Mouse (Mus musculus) hindbrain, embryonic 14.5 days (tissue): ENCODE measurements around the gene Atg7. TPM values are rescaled to one million over a fixed set of nuclear protein-coding genes. Genes with fewer than 3 reads are reported as not detected.

Experiments used
- ATAC-seq: fragments of 200-750 bp; cut with Nextera tagmentation; 2 replicates; pipeline ENCODE4 v1.8.0; 2017; ENCODE audit warnings: moderate number of reproducible peaks, mild to moderate bottlenecking, moderate TSS enrichment, moderate library complexity; ENCODE audit not compliant: low FRiP score
- DNase-seq: peaks from one replicate; pipeline ENCODE4 v3.0.0-alpha.2; 2015; ENCODE audit warnings: low spot score
- H3K27ac ChIP-seq: fragments of 300-500 bp; sonication (generic); 2 replicates; pipeline ENCODE4 v1.5.1; 2014; ENCODE audit warnings: mild to moderate bottlenecking, moderate library complexity
- H3K27me3 ChIP-seq: fragments of 300-500 bp; sonication (generic); 2 replicates; pipeline ENCODE4 v1.6.1; 2014; ENCODE audit warnings: mild to moderate bottlenecking, low read length, mixed read lengths; ENCODE audit not compliant: control insufficient read depth, insufficient read depth
- H3K36me3 ChIP-seq: fragments of 300-500 bp; sonication (generic); replicated peaks from 2 replicates; pipeline ENCODE4 v1.6.1; 2014; ENCODE audit not compliant: control insufficient read depth, insufficient read depth
- H3K4me1 ChIP-seq: fragments of 300-500 bp; sonication (generic); replicated peaks from 2 replicates; pipeline ENCODE4 v1.6.1; 2014; ENCODE audit warnings: antibody characterized with exemption, low read length, mixed read lengths; ENCODE audit not compliant: control insufficient read depth, insufficient read depth
- H3K4me2 ChIP-seq: fragments of 300-500 bp; sonication (generic); replicated peaks from 2 replicates; pipeline ENCODE4 v1.6.1; 2014; ENCODE audit warnings: mild to moderate bottlenecking, moderate library complexity
- H3K4me3 ChIP-seq: fragments of 300-500 bp; sonication (generic); replicated peaks from 2 replicates; pipeline ENCODE4 v1.5.1; 2014; ENCODE audit warnings: mild to moderate bottlenecking, low read length
- H3K9ac ChIP-seq: fragments of 300-500 bp; sonication (generic); 2 replicates; pipeline ENCODE4 v1.6.1; 2014
- H3K9me3 ChIP-seq: fragments of 300-500 bp; sonication (generic); 2 replicates; pipeline ENCODE4 v1.6.1; 2016; ENCODE audit warnings: low read length; ENCODE audit not compliant: control insufficient read depth
- WGBS: fragments of 180-500 bp; shearing (Covaris S2); extraction: QIAGEN DNeasy Blood & Tissue Kit; methylation state at CpG from one replicate; pipeline ENCODE4 v1.1.7; 2014; 5-methylcytosine and 5-hydroxymethylcytosine counted together
- polyA plus RNA-seq: library from polyadenylated mRNA; unstranded; fragments of >200 nt; fragmentation: Nextera tagmentation; extraction: Ambion mirVana; gene quantifications from 2 replicates; pipeline ENCODE4 v1.2.1, GENCODE M21; 2014

Atg7 gene
- polyA plus RNA-seq, 1 experiment from 2014 or later, result 18.9 TPM

DNA sequence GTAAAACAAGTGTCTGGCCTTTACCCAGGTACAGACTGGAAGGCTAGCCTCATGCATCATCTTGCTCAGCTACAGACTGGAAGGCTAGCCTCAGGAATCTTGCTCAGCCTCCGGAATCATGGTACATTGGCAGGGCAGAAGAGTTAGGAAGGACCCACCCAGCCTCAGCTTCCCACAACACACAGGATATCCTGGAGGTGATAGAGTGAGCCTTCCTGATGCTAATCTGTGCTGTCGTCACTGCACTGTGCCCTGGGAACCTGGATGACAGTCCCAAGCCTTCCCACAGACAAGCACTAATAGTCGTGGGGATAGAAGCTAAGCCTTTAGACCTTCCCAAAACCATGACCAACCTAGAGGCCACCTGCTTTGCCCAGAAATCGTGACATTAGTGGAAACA lies 223.7 kb downstream of the Atg7 start:
- 85% methylated on average over 4 of the region's 4 CpGs for WGBS
- H3K9me3 ChIP-seq, result no peaks in the 10 kb centered on the region
- no peak for DNase-seq

DNA sequence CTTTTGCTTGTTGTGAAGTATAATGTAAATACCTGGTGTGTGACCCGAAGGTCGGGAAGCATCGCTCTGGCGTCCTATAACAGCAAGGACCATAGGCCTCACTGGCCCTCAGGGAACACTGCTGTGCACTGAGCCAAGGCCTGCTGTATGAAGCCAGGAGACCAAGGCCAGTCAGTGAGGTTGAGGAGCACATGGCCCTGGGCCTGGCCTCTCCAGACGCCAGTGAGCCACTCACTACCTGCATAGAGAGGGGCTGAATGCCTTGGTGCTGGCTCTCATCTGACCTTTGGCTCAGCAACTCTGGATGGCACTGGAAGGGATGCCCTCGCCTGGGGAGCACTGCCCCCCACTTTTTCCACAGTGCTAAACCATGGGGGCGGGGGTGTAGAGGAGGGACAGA lies 225.8 kb downstream of the Atg7 start:
- WGBS, result 89% methylated on average over 7 of the region's 7 CpGs
- Histone ChIP-seq H3K9me3 (no peaks in the 10 kb centered on the region), H3K4me3 (no peak overlapping the region), H3K4me2 (no peak overlapping the region), H3K36me3 (peaks cover 1% of the 10 kb centered on the region; the same call in 1 of the 2 replicates), H3K9ac (no peak overlapping the region), H3K27ac (no peak overlapping the region), H3K4me1 (peaks cover 29% of the 10 kb centered on the region), H3K27me3 (no peaks in the 10 kb centered on the region)
- DNase-seq (no peak), ATAC-seq (no peak)

More for the DNA sequence above, 223.7 kb downstream of the Atg7 start:
- Histone ChIP-seq H3K4me2 (no peak overlapping the region), H3K27me3 (no peaks in the 10 kb centered on the region), H3K36me3 (peaks cover 19% of the 10 kb centered on the region), H3K27ac (no peak overlapping the region), H3K4me1 (peaks cover 24% of the 10 kb centered on the region), H3K9ac (no peak overlapping the region), H3K4me3 (no peak overlapping the region)
- no peak for ATAC-seq

DNA sequence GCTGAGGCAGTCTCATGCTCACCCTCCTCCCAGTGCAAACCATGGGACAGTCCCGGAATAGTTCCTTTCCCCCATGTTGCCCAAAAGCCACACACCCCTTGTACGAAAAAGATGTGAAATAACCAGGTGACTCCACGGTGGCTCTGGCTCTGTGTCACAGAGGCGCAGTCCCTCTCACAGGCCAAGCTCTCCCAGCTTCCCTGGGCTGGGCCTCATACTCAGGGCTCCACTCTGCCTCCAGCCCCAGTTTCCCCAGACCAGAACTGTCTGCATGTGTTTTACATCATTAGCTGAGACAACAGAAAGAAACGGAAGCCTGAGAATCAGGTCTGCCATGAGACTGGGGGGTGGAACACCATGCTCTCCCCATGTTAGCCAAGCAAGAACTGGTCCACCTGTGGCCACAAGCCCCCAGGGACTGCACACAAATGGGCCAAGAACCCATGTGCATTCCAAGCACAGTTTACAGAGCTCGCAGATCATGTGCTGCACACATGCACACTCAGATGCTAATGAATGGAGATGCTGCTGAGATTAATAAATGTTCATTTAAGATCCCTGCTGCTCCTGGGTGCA lies 226.7 kb downstream of the Atg7 start:
- 0 out of 2 replicates have a peak overlapping the region, but pooled peaks have one; percentile 4 for H3K9ac ChIP-seq
- H3K9me3 ChIP-seq, result no peaks in the 10 kb centered on the region
- ATAC-seq, result 0 out of 2 replicates have a peak, but pooled peaks have one; percentile 16
- no peak overlapping the region for H3K4me2 ChIP-seq
- 71% methylated on average over 6 of the region's 6 CpGs for WGBS
- H3K27me3 ChIP-seq, result no peaks in the 10 kb centered on the region
- H3K36me3 ChIP-seq, result no peaks in the 10 kb centered on the region
- H3K4me3 ChIP-seq, result no peak overlapping the region
- peak; percentile 48 for DNase-seq
- H3K4me1 ChIP-seq, result peaks cover 39% of the 10 kb centered on the region
- peak overlapping the region; percentile 48 for H3K27ac ChIP-seq

DNA sequence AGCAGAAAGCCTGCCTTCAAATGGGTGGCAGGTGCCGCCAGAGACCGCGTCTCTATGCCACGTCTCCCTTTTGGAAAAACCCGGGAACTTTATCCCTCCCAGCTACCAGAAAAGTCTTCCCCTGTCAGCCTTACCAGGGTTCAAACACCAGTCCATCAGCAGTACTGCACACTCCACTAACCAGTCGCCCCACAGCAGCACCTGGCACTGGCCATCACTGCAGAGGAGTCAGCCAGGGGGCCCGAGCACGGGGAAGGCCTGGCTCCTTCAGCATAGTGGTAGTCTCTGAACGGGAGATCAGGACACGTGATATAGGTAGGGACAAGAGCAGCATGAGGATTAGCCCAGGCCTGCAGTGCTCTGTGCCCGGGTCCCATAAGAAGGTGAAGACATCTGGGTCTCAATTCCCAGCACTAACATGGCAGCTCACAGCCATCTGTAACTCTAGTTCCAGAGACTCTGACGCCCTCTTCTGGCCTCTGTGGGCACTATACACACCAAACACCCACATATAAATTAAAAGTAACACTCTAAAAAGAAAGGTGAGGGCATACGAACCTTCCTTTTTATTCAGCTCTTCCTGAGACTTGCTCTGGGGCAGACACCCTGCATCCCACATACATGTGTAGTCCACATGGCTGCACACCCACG lies 228.2 kb downstream of the Atg7 start:
- H3K4me3 ChIP-seq, result no peak overlapping the region
- H3K4me1 ChIP-seq, result peaks cover 51% of the 10 kb centered on the region
- H3K36me3 ChIP-seq, result no peaks in the 10 kb centered on the region
- no peaks in the 10 kb centered on the region for H3K9me3 ChIP-seq
- no peak for ATAC-seq
- no peak overlapping the region for H3K27ac ChIP-seq
- H3K27me3 ChIP-seq, result no peaks in the 10 kb centered on the region
- no peak for DNase-seq
- WGBS, result 88% methylated on average over 14 of the region's 14 CpGs
- no peak overlapping the region for H3K9ac ChIP-seq
- H3K4me2 ChIP-seq, result no peak overlapping the region

DNA sequence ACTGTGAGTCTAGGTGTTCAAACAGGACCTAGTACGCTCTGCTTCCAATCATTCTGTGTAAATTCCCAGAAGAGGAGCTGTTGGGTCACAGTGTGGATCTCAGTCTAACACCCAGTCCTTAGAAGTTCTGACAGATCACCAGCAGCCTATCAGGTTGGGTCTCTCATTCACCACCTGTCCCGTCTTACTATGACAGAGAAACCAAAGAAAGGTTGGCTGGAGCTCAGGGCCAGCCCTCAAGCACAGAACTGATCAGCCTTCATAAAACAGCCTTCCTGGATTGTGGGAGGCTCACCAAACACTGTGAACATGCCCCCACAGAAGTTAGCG lies 230.9 kb downstream of the Atg7 start:
- peak overlapping the region; percentile 57 for H3K9ac ChIP-seq
- DNase-seq (no peak), ATAC-seq (no peak)
- 66% methylated on average over 3 of the region's 3 CpGs for WGBS
- H3K4me3 ChIP-seq, result no peak overlapping the region
- no peaks in the 10 kb centered on the region for H3K27me3 ChIP-seq
- peak overlapping the region; percentile 54 for H3K4me2 ChIP-seq
- H3K9me3 ChIP-seq, result no peaks in the 10 kb centered on the region
- no peaks in the 10 kb centered on the region for H3K36me3 ChIP-seq
- H3K27ac ChIP-seq, result peak overlapping the region; percentile 92
- H3K4me1 ChIP-seq, result peaks cover 68% of the 10 kb centered on the region

DNA sequence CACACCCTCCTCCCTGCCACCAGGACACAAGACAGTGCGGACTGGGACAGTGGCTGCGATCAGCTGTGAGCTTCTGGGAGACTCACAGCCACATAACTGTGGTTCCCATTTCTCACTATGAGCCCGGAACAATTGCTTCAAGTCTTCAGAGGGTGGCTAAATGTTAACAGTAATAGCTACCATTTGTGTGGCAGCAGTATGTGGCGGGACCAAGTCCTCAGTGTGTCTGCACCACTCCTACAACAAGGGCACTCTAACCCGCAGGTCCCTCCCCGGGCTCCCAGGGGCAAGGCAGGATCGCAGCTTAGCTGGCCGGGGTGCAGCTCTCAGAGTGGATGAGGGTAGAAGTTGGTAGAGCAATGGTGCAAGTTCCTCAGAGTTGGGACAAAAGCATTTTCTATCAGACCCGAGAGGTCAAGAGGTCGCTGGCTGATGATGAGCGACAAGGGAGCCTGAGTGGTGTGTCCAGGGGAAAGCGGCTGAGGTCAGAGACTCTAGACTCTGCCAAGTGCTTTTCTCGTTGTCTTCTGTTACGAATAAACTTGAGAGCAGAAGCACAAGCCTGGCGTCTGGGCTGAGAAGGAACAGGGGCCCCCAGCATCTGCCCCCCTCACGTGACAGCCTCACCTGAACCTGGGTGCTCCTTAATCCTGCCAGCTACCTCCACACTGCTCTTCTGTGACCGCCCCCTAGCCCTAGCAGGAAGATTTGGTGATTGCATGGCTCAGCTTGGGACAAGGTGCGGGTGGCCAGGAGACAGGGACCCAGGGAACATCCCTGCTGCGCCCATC lies 231.4 kb downstream of the Atg7 start:
- peak overlapping the region; percentile 26 for H3K4me3 ChIP-seq
- peak overlapping the region; percentile 54 for H3K4me2 ChIP-seq
- H3K27me3 ChIP-seq, result no peaks in the 10 kb centered on the region
- H3K9me3 ChIP-seq, result no peaks in the 10 kb centered on the region
- peak overlapping the region; percentile 57 for H3K9ac ChIP-seq
- peak; percentile 46 for DNase-seq
- ATAC-seq, result peak; percentile 42; the same call in 1 of the 2 replicates
- no peaks in the 10 kb centered on the region for H3K36me3 ChIP-seq
- peak overlapping the region; percentile 92 for H3K27ac ChIP-seq
- 8% methylated on average over 19 of the region's 19 CpGs for WGBS
- H3K4me1 ChIP-seq, result peaks cover 68% of the 10 kb centered on the region

DNA sequence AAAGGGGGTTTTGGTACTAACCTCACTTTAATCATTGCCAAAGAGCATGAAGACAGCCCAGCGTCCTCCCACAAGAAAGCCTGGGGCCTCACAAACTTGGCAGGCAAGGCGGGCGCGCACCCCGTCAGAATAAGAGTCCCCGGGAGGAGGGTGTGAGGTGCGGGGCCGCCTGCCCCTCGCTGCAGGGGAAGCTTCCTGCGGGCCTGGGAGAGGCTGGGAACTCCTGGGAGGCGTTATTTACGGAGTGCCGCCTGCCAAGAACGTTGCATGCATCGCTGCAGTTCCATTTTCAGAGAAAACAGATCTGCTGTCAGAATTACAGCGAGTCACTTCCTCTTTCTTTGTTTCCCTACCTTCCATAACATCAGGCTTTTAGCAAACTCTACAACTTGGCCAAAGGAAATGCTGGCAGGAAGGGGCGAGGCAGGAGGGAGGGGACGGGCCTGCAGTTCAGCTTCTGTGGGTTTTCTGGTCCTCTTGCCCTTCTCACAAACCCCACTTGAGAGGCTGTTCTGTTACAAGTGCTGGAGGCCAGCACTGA lies 232.2 kb downstream of the Atg7 start:
- H3K4me3 ChIP-seq, result peak overlapping the region; percentile 26
- peak; percentile 79 for ATAC-seq
- peak overlapping the region; percentile 54 for H3K4me2 ChIP-seq
- no peaks in the 10 kb centered on the region for H3K27me3 ChIP-seq
- peak; percentile 85 for DNase-seq
- peaks cover 65% of the 10 kb centered on the region for H3K4me1 ChIP-seq
- peak overlapping the region; percentile 57 for H3K9ac ChIP-seq
- no peaks in the 10 kb centered on the region for H3K36me3 ChIP-seq
- H3K9me3 ChIP-seq, result no peaks in the 10 kb centered on the region
- H3K27ac ChIP-seq, result peak overlapping the region; percentile 92
- under 1% methylated on average over 18 of the region's 18 CpGs for WGBS

DNA sequence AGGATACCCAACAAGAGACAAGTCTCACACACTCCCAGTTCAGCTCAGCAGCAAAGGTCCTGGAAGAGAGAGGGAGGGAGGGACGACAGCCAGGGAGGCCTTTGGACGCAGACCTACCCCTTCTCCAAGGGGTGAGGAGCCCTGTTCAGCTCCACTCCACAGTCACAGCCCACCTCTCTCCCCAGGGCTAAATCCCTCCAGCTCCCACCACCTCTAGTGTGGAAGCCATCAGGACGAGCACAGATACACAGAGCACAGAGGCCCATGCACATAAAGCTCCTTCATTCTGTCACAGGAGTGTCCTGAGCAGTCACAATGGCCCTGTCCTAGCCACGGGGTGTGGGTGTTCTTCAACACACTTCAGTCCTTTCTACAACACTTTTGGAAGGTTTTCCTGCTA lies 233.1 kb downstream of the Atg7 start:
- WGBS, result 20% methylated on average over 4 of the region's 4 CpGs
- H3K27me3 ChIP-seq, result no peaks in the 10 kb centered on the region
- peaks cover 70% of the 10 kb centered on the region for H3K4me1 ChIP-seq
- peak overlapping the region; percentile 57; the same call in 1 of the 2 replicates for H3K9ac ChIP-seq
- no peaks in the 10 kb centered on the region for H3K36me3 ChIP-seq
- no peak for ATAC-seq
- H3K9me3 ChIP-seq, result no peaks in the 10 kb centered on the region
- H3K4me2 ChIP-seq, result no peak overlapping the region
- H3K4me3 ChIP-seq, result no peak overlapping the region
- no peak for DNase-seq
- H3K27ac ChIP-seq, result peak overlapping the region; percentile 92

DNA sequence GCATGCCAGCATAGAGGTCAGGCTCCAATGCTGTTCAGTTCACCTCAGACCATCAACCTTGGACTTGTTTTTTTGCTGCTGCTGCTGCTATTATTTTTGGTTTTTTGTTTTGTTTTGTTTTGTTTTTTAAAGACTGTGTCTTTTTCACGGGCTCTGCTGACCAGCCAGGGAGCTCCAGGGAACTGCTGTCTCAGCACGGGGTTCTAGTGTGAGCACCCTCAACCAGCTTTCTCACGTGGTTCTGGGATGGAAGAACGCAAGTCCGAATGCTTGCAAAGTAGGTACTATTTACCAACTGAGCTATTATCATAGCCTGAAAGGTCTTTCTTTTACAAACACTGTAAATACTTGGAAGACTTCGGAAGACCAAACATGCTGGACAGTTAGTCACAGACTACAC lies 233.6 kb downstream of the Atg7 start:
- DNase-seq (no peak), ATAC-seq (no peak)
- H3K36me3 ChIP-seq, result no peaks in the 10 kb centered on the region
- H3K27me3 ChIP-seq, result no peaks in the 10 kb centered on the region
- no peak overlapping the region for H3K9ac ChIP-seq
- H3K9me3 ChIP-seq, result no peaks in the 10 kb centered on the region
- H3K4me2 ChIP-seq, result no peak overlapping the region
- peaks cover 73% of the 10 kb centered on the region for H3K4me1 ChIP-seq
- WGBS, result 64% methylated on average over 6 of the region's 6 CpGs
- H3K4me3 ChIP-seq, result no peak overlapping the region
- peak overlapping the region; percentile 92 for H3K27ac ChIP-seq
